Mouse (Mus musculus): ENCODE measurements around the gene Ksr2.

Gene Ksr2

DNA sequence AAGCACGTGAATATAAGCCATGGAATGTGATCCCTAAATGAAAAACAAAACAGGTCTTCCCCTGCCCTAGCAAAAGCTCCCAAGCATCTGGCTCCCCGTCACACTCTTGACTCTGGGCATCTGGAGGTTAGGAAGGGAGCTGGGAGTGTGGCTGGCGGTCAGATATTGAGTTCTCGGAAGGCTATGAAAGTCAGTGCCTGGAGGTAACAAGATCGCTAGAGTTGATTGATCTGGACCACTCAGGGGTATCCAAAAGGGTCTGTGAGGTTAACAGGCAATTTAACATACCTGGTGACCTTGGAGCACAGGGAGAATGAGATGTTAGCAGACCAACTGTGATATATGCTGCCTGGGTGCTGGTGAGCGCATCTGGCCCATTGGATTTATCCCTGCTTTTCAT lies 283.8 kb downstream of the Ksr2 start:
- no peak for DNase-seq

- DNase-seq, result no peak
These were observed 290.6 kb downstream of the Ksr2 start for GRCm38 (mm10) chr5:117704371-117704770.

GRCm38 (mm10) chr5:117706633-117707032 lies 292.8 kb downstream of the Ksr2 start:
- DNase-seq, result no peak

GRCm38 (mm10) chr5:117709306-117709705 lies 295.5 kb downstream of the Ksr2 start:
- no peak for DNase-seq

DNA sequence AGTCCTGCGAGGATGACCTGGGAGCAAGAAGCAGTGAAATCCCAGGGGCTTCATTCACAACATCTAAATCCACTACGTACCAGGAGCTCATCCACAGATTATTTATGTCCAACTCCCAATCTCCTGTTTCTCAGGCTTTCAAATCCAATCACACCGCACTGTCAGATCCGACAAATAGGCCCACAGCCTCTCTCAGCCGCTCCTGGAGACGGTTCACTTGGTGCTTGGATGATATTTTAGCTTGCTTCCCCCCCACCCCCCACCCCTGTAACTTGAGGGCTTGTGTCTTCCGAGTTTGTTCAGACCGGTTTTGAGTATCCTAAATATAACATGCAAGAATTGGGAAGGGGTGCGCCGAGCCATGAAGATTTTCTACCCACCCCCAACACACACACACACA lies 297.8 kb downstream of the Ksr2 start:
- DNase-seq, result no peak

DNA sequence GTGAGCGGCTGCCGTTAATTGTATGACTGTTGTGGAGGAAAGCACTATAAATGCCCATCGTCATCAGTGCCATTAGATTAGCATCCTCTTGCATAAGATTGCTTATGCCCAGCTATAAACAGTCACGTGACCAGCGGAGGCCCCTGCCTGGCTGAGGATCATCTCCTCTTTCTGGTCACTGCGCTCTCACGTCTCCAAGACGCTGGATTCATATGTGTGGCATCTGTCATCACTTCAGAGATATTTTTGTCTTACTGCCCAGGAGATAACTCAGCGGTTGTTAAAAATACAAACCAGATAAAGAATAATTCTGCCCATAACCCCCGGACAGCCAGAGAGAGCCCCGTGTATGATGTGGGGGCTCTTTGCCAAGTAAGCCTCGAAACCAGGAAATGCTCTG lies 298.4 kb downstream of the Ksr2 start:
- no peak for DNase-seq

- no peak for DNase-seq
These were observed 303.3 kb downstream of the Ksr2 start for GRCm38 (mm10) chr5:117717120-117717519.

DNA sequence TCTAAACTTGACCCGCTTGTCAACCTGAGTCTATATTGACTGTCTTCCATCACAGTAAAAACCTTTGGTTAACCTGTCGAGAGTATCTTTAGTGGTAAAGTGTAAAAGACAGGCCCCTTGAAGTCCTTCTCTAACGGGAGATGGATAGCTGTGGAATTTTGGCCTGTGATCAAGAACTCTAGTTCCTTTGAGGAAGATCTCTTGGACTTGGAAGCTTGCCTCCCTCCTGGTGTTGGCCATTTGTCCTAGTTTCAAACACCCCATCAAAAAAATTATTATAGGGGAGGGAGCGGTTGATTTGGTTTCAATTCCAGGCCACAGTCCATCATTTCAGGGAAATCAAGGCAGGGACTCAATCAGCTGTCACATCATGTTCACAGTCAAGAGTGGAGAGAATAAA lies 309.5 kb downstream of the Ksr2 start:
- DNase-seq, result no peak

GRCm38 (mm10) chr5:117726548-117726947 lies 312.7 kb downstream of the Ksr2 start:
- no peak for DNase-seq

- DNase-seq, result no peak
These were observed 313.3 kb downstream of the Ksr2 start for GRCm38 (mm10) chr5:117727138-117727537.

GRCm38 (mm10) chr5:117731311-117731710 lies 317.5 kb downstream of the Ksr2 start:
- DNase-seq, result no peak

GRCm38 (mm10) chr5:117744654-117745178 lies 330.9 kb downstream of the Ksr2 start:
- DNase-seq, result no peak

GRCm38 (mm10) chr5:117749353-117749752 lies 335.6 kb downstream of the Ksr2 start:
- DNase-seq, result no peak

- DNase-seq, result no peak
These were observed 344.1 kb downstream of the Ksr2 start for GRCm38 (mm10) chr5:117757696-117758482.

GRCm38 (mm10) chr5:117761181-117761832 lies 347.5 kb downstream of the Ksr2 start:
- DNase-seq, result peak in 1 of 2 experiments; percentile 12

DNA sequence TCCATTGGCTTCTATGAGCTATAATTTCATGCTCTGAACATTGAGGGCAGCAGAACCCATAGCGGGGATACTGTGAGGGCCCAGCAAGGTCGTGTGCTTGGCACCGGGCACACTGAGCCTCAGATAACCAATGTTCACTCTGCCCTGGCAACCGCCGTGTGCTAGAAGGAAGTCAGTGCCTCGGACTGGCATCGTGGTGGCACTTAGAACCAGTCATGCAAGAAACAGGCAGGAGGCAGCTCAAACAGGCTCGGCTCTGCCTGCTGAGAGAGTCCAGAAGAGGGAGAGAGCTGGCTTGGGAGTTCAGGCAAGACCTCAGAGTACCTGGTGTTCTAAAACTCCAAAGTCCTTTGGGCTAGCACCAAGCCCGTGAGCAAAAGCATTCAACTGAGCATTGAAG lies 350.7 kb downstream of the Ksr2 start:
- peak; percentile 14 to 16 for DNase-seq

GRCm38 (mm10) chr5:117779175-117779574 lies 365.4 kb downstream of the Ksr2 start:
- DNase-seq, result peak; percentile 5 to 18

GRCm38 (mm10) chr5:117780681-117781080 lies 366.9 kb downstream of the Ksr2 start, which contains the start of gene Nos1:
TSS of gene Nos1 (plus strand) at chr5:117781032.
- no peak for DNase-seq

- DNase-seq, result no peak
These were observed 367.4 kb downstream of the Ksr2 start for GRCm38 (mm10) chr5:117781178-117781577.

DNA sequence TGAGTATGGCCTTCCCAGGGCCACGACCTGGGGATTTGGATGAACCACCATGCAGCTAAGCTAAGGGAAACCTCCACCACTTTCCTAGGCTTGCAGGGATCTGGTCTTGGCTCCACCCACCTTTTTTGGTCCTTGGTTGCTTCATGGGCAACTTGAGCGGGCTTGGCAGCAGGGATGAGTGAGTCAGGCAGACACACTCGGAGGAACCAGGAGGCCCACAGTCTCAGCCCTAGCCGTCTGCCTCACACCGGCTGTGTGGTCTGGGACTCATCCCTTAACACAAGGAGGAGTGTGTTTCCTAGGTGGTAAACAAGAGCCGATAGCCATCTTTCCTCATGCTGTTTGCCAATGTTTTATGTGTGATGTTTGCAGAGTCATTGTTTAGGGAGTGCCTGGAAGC lies 376.3 kb downstream of the Ksr2 start:
- DNase-seq, result no peak

DNA sequence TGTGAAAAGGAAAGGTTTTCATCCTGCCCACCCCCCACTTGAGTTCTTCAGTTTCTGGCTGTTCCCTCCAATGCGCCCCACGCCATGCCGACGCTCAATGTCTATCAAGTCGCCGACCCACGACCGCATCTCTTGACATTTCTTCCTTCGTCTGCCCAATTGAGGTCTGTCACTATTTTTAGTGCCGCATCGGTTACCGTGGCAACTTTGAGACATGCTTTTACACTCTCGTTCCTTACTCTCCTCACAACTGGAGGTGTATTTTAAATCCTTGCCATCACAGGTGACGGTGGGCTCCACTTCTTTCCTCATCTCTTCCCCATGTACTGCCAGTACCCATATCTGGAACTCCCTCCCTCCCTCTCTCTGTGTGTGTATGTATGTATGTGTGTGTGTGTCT lies 378.1 kb downstream of the Ksr2 start:
- no peak for DNase-seq

DNA sequence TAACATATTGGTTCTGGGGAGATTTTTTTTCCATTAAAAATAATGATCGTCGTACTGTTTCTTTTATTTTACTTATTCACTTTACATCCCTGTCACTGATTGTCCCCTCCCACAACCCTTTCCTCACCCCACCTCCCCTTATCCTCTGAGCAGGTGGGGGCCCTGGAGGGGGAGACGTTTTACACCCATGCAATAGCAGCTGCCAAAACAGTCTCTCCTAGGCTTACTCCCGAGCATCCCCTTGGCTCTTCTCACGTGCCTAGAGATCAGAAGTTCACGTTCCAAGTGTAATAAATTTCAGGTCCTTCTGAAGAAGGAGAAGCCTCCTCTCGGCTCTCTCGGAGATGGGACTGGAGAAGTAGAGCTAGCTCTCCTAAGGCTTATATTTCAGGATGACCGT lies 387.0 kb downstream of the Ksr2 start:
- no peak for DNase-seq

DNA sequence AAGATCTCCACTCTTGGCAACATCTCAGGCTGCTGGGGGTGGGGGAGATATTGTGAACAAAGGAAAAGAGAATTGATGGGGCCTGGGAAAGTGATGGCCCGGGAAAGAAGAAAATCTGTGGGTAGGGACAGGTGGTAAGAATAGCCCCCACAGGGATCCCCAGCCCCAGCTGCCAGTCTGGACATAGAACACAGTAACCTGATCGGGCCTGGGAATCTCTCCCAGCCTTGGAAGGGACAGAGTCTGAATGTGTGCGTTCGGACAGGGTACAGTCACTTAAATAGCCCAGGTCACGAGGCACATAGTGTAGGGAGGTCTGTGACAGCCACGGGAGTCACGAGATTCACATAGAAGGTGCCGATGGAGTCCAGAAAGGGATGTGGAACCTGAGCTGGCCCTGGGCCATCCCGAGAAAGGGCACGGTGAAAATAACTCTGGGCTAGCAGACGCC lies 388.3 kb downstream of the Ksr2 start:
- DNase-seq, result peak; percentile 30 to 41

GRCm38 (mm10) chr5:117803551-117803950 lies 389.8 kb downstream of the Ksr2 start:
- no peak for DNase-seq

Measured in cerebellum, postnatal 36 days (tissue).